Mouse (Mus musculus) midbrain, embryonic 10.5 days (tissue): ENCODE measurements around the gene Psmd8. TPM values are rescaled to one million over a fixed set of nuclear protein-coding genes. Genes with fewer than 3 reads are reported as not detected.

ENCODE experiments used
- polyA plus RNA-seq: library from polyadenylated mRNA; unstranded; fragments of >200 nt; fragmentation: Nextera tagmentation; extraction: Ambion mirVana; gene quantifications from 2 replicates; pipeline ENCODE4 v1.2.1, GENCODE M21; 2016

The Psmd8 gene
- polyA plus RNA-seq, 1 experiment from 2014 or later = 295 TPM

Other genes with a start within 250 kb of the Psmd8 start
- 236 and 239 TPM in 2 replicates for gene Actn4, start 218.4 kb downstream of the Psmd8 start, polyA plus RNA-seq
- 402 and 429 TPM in 2 replicates for gene Eif3k, start 198.8 kb downstream of the Psmd8 start, polyA plus RNA-seq
- gene Map4k1, start 198.7 kb downstream of the Psmd8 start, polyA plus RNA-seq = 7.9 and 11.4 TPM in 2 replicates
- gene Ryr1, start 55.5 kb downstream of the Psmd8 start, polyA plus RNA-seq = 0.49 and 0.96 TPM in 2 replicates
- gene Rasgrp4, start 45.9 kb downstream of the Psmd8 start, polyA plus RNA-seq = 0.33 and 0.76 TPM in 2 replicates
- gene Fam98c, start 24.5 kb downstream of the Psmd8 start, polyA plus RNA-seq = 13.7 and 14.8 TPM in 2 replicates
- gene Ggn, start 10.5 kb downstream of the Psmd8 start, polyA plus RNA-seq = 1.2 and 1.3 TPM in 2 replicates
- gene Spred3, start 10.3 kb downstream of the Psmd8 start, polyA plus RNA-seq = 4.1 and 5.2 TPM in 2 replicates
- gene Catsperg1, start 33.3 kb upstream of the Psmd8 start, polyA plus RNA-seq = 0.43 and 0.52 TPM in 2 replicates
- 0.65 and 0.85 TPM in 2 replicates for gene Kcnk6, start 51.8 kb upstream of the Psmd8 start, polyA plus RNA-seq
- 106 and 111 TPM in 2 replicates for gene Yif1b, start 57.6 kb upstream of the Psmd8 start, polyA plus RNA-seq
- gene 2200002D01Rik, start 67.8 kb upstream of the Psmd8 start, polyA plus RNA-seq = 4.2 and 4.7 TPM in 2 replicates
- gene Spint2, start 101.2 kb upstream of the Psmd8 start, polyA plus RNA-seq = 20.5 and 20.8 TPM in 2 replicates
- gene Ppp1r14a, start 108.6 kb upstream of the Psmd8 start, polyA plus RNA-seq = 21.9 and 22.2 TPM in 2 replicates
- 38.8 and 55.4 TPM in 2 replicates for gene Dpf1, start 123.2 kb upstream of the Psmd8 start, polyA plus RNA-seq